Mouse (Mus musculus): ENCODE results near the gene Tmem222. TPM values are rescaled to one million over a fixed set of nuclear protein-coding genes. Genes with fewer than 3 reads are reported as not detected.

Tmem222 gene
- polyA plus RNA-seq, 1 experiment from 2014 or later: 115 TPM

DNA sequence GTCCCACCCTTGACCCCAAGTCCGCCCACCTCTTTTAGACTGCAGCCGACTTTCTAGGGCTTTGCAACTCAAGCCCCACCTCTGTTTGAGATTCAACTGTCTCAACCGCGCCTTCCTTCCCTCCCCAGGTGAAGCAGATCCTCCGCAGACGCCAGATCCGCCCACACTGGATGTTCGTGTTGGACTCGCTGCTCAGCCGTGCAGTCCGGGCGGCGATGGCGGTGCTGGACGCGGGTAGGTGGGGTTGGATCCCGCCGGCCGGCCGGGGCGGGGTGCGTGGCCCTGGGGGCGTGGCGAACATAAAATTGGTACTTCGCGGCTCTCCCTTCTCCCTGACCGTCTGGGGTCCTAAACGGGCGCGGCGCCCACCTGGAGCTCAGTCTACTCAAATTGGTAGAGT lies 26.4 kb downstream of the Tmem222 start:
- peaks cover 60% of the 10 kb centered on the region for H3K27me3 ChIP-seq (ENCODE audit: control insufficient read depth, insufficient read depth, low read length)
- peak overlapping the region; percentile 25 for H3K4me3 ChIP-seq (replicated peaks; ENCODE audit: low read depth, low read length)
- WGBS: 1% methylated on average over 31 of the region's 31 CpGs
- DNase-seq: peak; percentile 27
- H3K9ac ChIP-seq (replicated peaks; ENCODE audit: low read length): peak overlapping the region; percentile 31; the same call in 1 of the 2 replicates
- no peaks in the 10 kb centered on the region for H3K9me3 ChIP-seq (ENCODE audit: control insufficient read depth, low read length)
- no peaks in the 10 kb centered on the region for H3K36me3 ChIP-seq (ENCODE audit: control insufficient read depth, insufficient read depth, low read length)
- peak overlapping the region; percentile 48 for H3K4me2 ChIP-seq (ENCODE audit: low read length)
- H3K4me1 ChIP-seq (ENCODE audit: control insufficient read depth, insufficient read depth, low read length): peaks cover 6% of the 10 kb centered on the region
- no peak for ATAC-seq (ENCODE audit: low FRiP score, low TSS enrichment)
- H3K27ac ChIP-seq (replicated peaks; ENCODE audit: low read depth, low read length): no peak overlapping the region

GRCm38 (mm10) chr4:133250609-133251008 lies 27.0 kb downstream of the Tmem222 start:
- peak overlapping the region; percentile 48 for H3K4me2 ChIP-seq (ENCODE audit: low read length)
- H3K27ac ChIP-seq (replicated peaks; ENCODE audit: low read depth, low read length): no peak overlapping the region
- H3K9ac ChIP-seq (replicated peaks; ENCODE audit: low read length): peak overlapping the region; percentile 31; the same call in 1 of the 2 replicates
- ATAC-seq (ENCODE audit: low FRiP score, low TSS enrichment): no peak
- H3K9me3 ChIP-seq (ENCODE audit: control insufficient read depth, low read length): no peaks in the 10 kb centered on the region
- H3K36me3 ChIP-seq (ENCODE audit: control insufficient read depth, insufficient read depth, low read length): no peaks in the 10 kb centered on the region
- WGBS: 3% methylated on average over 22 of the region's 22 CpGs
- DNase-seq: peak; percentile 78
- peaks cover 56% of the 10 kb centered on the region for H3K27me3 ChIP-seq (ENCODE audit: control insufficient read depth, insufficient read depth, low read length)
- peaks cover 6% of the 10 kb centered on the region for H3K4me1 ChIP-seq (ENCODE audit: control insufficient read depth, insufficient read depth, low read length)
- H3K4me3 ChIP-seq (replicated peaks; ENCODE audit: low read depth, low read length): peak overlapping the region; percentile 25

DNA sequence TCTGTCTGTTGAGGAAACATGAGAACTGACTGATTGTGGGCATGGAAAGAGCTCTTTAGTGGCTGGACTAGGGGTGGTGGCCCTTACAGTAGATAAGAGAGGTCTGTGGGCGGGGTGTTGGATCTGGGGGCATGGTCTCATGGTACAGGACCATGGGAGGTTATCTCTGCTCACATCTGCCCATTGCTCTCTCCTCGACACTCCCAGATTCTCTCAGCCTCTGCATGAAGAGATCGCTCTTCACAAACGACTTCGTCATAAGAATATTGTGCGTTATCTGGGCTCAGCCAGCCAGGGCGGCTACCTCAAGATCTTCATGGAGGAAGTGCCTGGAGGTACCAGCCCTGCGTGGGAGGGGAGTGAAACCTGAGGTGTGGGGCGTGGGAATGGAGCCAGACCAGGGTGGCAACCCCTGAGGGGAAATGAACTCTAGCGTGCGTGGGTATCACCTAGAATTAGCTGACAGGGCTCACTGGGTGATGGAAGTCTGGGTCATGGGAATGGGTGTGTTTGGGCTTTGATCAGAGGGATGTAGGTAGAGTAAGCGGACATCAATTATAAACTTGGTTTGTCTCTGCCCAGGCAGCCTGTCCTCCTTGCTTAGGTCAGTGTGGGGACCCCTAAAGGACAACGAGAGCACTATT lies 29.7 kb downstream of the Tmem222 start:
- peaks cover 63% of the 10 kb centered on the region for H3K27me3 ChIP-seq (ENCODE audit: control insufficient read depth, insufficient read depth, low read length)
- H3K36me3 ChIP-seq (ENCODE audit: control insufficient read depth, insufficient read depth, low read length): no peaks in the 10 kb centered on the region
- 80% methylated on average over 13 of the region's 13 CpGs for WGBS

GRCm38 (mm10) chr4:133247072-133247471 lies 30.5 kb downstream of the Tmem222 start:
- DNase-seq (no peak), ATAC-seq (ENCODE audit: low FRiP score, low TSS enrichment) (no peak)
- peaks cover 6% of the 10 kb centered on the region for H3K4me1 ChIP-seq (ENCODE audit: control insufficient read depth, insufficient read depth, low read length)
- no peak overlapping the region for H3K9ac ChIP-seq (replicated peaks; ENCODE audit: low read length)
- H3K9me3 ChIP-seq (ENCODE audit: control insufficient read depth, low read length): no peaks in the 10 kb centered on the region
- no peak overlapping the region for H3K4me3 ChIP-seq (replicated peaks; ENCODE audit: low read depth, low read length)
- 19% methylated on average over 15 of the region's 15 CpGs for WGBS
- H3K27me3 ChIP-seq (ENCODE audit: control insufficient read depth, insufficient read depth, low read length): peaks cover 65% of the 10 kb centered on the region
- no peak overlapping the region for H3K4me2 ChIP-seq (ENCODE audit: low read length)
- H3K27ac ChIP-seq (replicated peaks; ENCODE audit: low read depth, low read length): no peak overlapping the region
- no peaks in the 10 kb centered on the region for H3K36me3 ChIP-seq (ENCODE audit: control insufficient read depth, insufficient read depth, low read length)

More for the DNA sequence above, 29.7 kb downstream of the Tmem222 start:
- ATAC-seq (ENCODE audit: low FRiP score, low TSS enrichment) (no peak), DNase-seq (no peak)
- H3K9me3 ChIP-seq (ENCODE audit: control insufficient read depth, low read length): no peaks in the 10 kb centered on the region
- no peak overlapping the region for H3K4me3 ChIP-seq (replicated peaks; ENCODE audit: low read depth, low read length)
- H3K27ac ChIP-seq (replicated peaks; ENCODE audit: low read depth, low read length): no peak overlapping the region
- no peak overlapping the region for H3K4me2 ChIP-seq (ENCODE audit: low read length)
- H3K4me1 ChIP-seq (ENCODE audit: control insufficient read depth, insufficient read depth, low read length): peaks cover 6% of the 10 kb centered on the region
- H3K9ac ChIP-seq (replicated peaks; ENCODE audit: low read length): no peak overlapping the region

DNA sequence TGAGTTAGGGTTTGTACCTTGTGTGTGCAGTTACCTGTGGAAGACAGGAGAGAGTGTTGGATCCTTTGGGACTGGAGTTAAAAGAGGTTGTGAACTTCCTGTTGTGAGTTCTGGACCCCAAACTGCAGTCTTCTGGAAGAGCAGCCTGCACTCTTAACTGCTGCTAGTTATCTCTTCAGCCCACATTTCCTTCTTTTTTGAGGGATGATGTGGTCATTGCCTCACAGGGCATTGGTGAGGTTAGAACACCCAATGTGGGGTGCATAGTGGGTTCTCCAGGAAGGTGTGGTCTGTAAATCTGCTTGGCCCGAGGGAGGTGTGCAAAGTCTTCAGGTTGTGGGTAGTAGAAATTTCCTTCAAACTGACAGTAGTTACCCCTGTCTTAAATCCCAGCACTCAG lies 33.3 kb downstream of the Tmem222 start:
- no peaks in the 10 kb centered on the region for H3K9me3 ChIP-seq (ENCODE audit: control insufficient read depth, low read length)
- no peak overlapping the region for H3K9ac ChIP-seq (replicated peaks; ENCODE audit: low read length)
- H3K27ac ChIP-seq (replicated peaks; ENCODE audit: low read depth, low read length): no peak overlapping the region
- H3K4me3 ChIP-seq (replicated peaks; ENCODE audit: low read depth, low read length): no peak overlapping the region
- 85% methylated on average over 1 of the region's 1 CpGs for WGBS
- DNase-seq (no peak), ATAC-seq (ENCODE audit: low FRiP score, low TSS enrichment) (no peak)
- H3K27me3 ChIP-seq (ENCODE audit: control insufficient read depth, insufficient read depth, low read length): peaks cover 60% of the 10 kb centered on the region
- no peak overlapping the region for H3K4me2 ChIP-seq (ENCODE audit: low read length)
- H3K4me1 ChIP-seq (ENCODE audit: control insufficient read depth, insufficient read depth, low read length): no peaks in the 10 kb centered on the region
- H3K36me3 ChIP-seq (ENCODE audit: control insufficient read depth, insufficient read depth, low read length): no peaks in the 10 kb centered on the region

GRCm38 (mm10) chr4:133243538-133243937 lies 34.1 kb downstream of the Tmem222 start:
- H3K27me3 ChIP-seq (ENCODE audit: control insufficient read depth, insufficient read depth, low read length): peaks cover 59% of the 10 kb centered on the region
- no peak for ATAC-seq (ENCODE audit: low FRiP score, low TSS enrichment)
- WGBS: 70% methylated on average over 13 of the region's 13 CpGs

GRCm38 (mm10) chr4:133242710-133243109 lies 34.9 kb downstream of the Tmem222 start:
- Histone ChIP-seq H3K4me3 (replicated peaks; ENCODE audit: low read depth, low read length) (no peak overlapping the region), H3K9ac (replicated peaks; ENCODE audit: low read length) (no peak overlapping the region), H3K27me3 (ENCODE audit: control insufficient read depth, insufficient read depth, low read length) (peaks cover 53% of the 10 kb centered on the region), H3K27ac (replicated peaks; ENCODE audit: low read depth, low read length) (no peak overlapping the region), H3K9me3 (ENCODE audit: control insufficient read depth, low read length) (no peaks in the 10 kb centered on the region), H3K36me3 (ENCODE audit: control insufficient read depth, insufficient read depth, low read length) (no peaks in the 10 kb centered on the region), H3K4me2 (ENCODE audit: low read length) (no peak overlapping the region), H3K4me1 (ENCODE audit: control insufficient read depth, insufficient read depth, low read length) (no peaks in the 10 kb centered on the region)
- no peak for ATAC-seq (ENCODE audit: low FRiP score, low TSS enrichment)
- WGBS: 57% methylated on average over 9 of the region's 9 CpGs
- DNase-seq: no peak

More at GRCm38 (mm10) chr4:133243538-133243937, 34.1 kb downstream of the Tmem222 start:
- Histone ChIP-seq H3K27ac (replicated peaks; ENCODE audit: low read depth, low read length) (no peak overlapping the region), H3K9ac (replicated peaks; ENCODE audit: low read length) (no peak overlapping the region), H3K4me1 (ENCODE audit: control insufficient read depth, insufficient read depth, low read length) (no peaks in the 10 kb centered on the region), H3K36me3 (ENCODE audit: control insufficient read depth, insufficient read depth, low read length) (no peaks in the 10 kb centered on the region), H3K4me2 (ENCODE audit: low read length) (no peak overlapping the region), H3K9me3 (ENCODE audit: control insufficient read depth, low read length) (no peaks in the 10 kb centered on the region), H3K4me3 (replicated peaks; ENCODE audit: low read depth, low read length) (no peak overlapping the region)
- no peak for DNase-seq

- Histone ChIP-seq H3K4me1 (ENCODE audit: control insufficient read depth, insufficient read depth, low read length) (no peaks in the 10 kb centered on the region), H3K36me3 (ENCODE audit: control insufficient read depth, insufficient read depth, low read length) (no peaks in the 10 kb centered on the region), H3K9ac (replicated peaks; ENCODE audit: low read length) (no peak overlapping the region), H3K27ac (replicated peaks; ENCODE audit: low read depth, low read length) (no peak overlapping the region), H3K9me3 (ENCODE audit: control insufficient read depth, low read length) (no peaks in the 10 kb centered on the region), H3K4me2 (ENCODE audit: low read length) (peak overlapping the region; percentile 75), H3K4me3 (replicated peaks; ENCODE audit: low read depth, low read length) (peak overlapping the region; percentile 47; the same call in 1 of the 2 replicates), H3K27me3 (ENCODE audit: control insufficient read depth, insufficient read depth, low read length) (peaks cover 46% of the 10 kb centered on the region)
- WGBS: 36% methylated on average over 11 of the region's 11 CpGs
- ATAC-seq (ENCODE audit: low FRiP score, low TSS enrichment) (no peak), DNase-seq (no peak)
Measured at GRCm38 (mm10) chr4:133241910-133242309, 35.7 kb downstream of the Tmem222 start.

Measured in midbrain, embryonic 14.5 days (tissue).